Mouse (Mus musculus) heart, embryonic 14.5 days (tissue): ENCODE data around the gene Jaml. TPM values are rescaled to one million over a fixed set of nuclear protein-coding genes. Genes with fewer than 3 reads are reported as not detected.
A peak's percentile ranks its signal among the peaks of the same experiment; 100 is the strongest.

Source experiments
- ATAC-seq: fragments of 200-750 bp; cut with Nextera tagmentation; 2 replicates; pipeline ENCODE4 v1.8.0; 2017; ENCODE audit warnings: low read depth, moderate TSS enrichment; ENCODE audit not compliant: insufficient number of reproducible peaks, insufficient read depth, low FRiP score
- H3K27ac ChIP-seq, 2 experiments: fragments of 200-500 bp in 1 of 2; fragments of 300-500 bp in 1 of 2; sonication (generic) in 1 of 2; replicated peaks in 1 of 2; 2 replicates each; pipeline ENCODE4 v1.5.1; 2012 to 2014; ENCODE audit warnings: low read depth in 2 of 2, low read length in 2 of 2, control low read depth in 1 of 2, mild to moderate bottlenecking in 1 of 2, mixed read lengths in 1 of 2; ENCODE audit not compliant: control insufficient read depth in 1 of 2, insufficient read depth in 1 of 2
- H3K27me3 ChIP-seq: fragments of 300-500 bp; sonication (generic); 2 replicates; pipeline ENCODE4 v1.6.1; 2014; ENCODE audit warnings: mild to moderate bottlenecking, low read length, control low read depth; ENCODE audit not compliant: control insufficient read depth, insufficient read depth
- H3K36me3 ChIP-seq: fragments of 300-500 bp; sonication (generic); 2 replicates; pipeline ENCODE4 v1.6.1; 2014; ENCODE audit warnings: mild to moderate bottlenecking, control low read depth, low read length, mixed read lengths; ENCODE audit not compliant: control insufficient read depth, insufficient read depth
- H3K4me1 ChIP-seq, 2 experiments: fragments of 200-500 bp in 1 of 2; fragments of 300-500 bp in 1 of 2; sonication (generic) in 1 of 2; 2 replicates each; pipeline ENCODE4 v1.6.1; 2012 to 2014; ENCODE audit warnings: low read length in 2 of 2, control low read depth in 1 of 2, mixed read lengths in 1 of 2; ENCODE audit not compliant: control insufficient read depth in 2 of 2, insufficient read depth in 2 of 2
- H3K4me2 ChIP-seq: fragments of 300-500 bp; sonication (generic); 2 replicates; pipeline ENCODE4 v1.6.1; 2014; ENCODE audit warnings: mild to moderate bottlenecking, low read length
- H3K4me3 ChIP-seq, 2 experiments: fragments of 200-500 bp in 1 of 2; fragments of 300-500 bp in 1 of 2; sonication (generic) in 1 of 2; 2 replicates each; pipeline ENCODE4 v1.5.1; 2012 to 2014; ENCODE audit warnings: low read length in 2 of 2, mild to moderate bottlenecking in 2 of 2, control low read depth in 1 of 2, low read depth in 1 of 2, moderate library complexity in 1 of 2; ENCODE audit not compliant: control insufficient read depth in 1 of 2, insufficient read depth in 1 of 2
- H3K9ac ChIP-seq: fragments of 300-500 bp; sonication (generic); 2 replicates; pipeline ENCODE4 v1.6.1; 2014; ENCODE audit warnings: mild to moderate bottlenecking, low read length
- H3K9me3 ChIP-seq: fragments of 300-500 bp; sonication (generic); 2 replicates; pipeline ENCODE4 v1.6.1; 2016; ENCODE audit warnings: low read length, control low read depth; ENCODE audit not compliant: control insufficient read depth
- WGBS: fragments of 180-500 bp; shearing (Covaris S2); extraction: QIAGEN DNeasy Blood & Tissue Kit; methylation state at CpG from one replicate; pipeline ENCODE4 v1.1.7; 2014; 5-methylcytosine and 5-hydroxymethylcytosine counted together
- polyA plus RNA-seq: library from polyadenylated mRNA; unstranded; fragments of >200 nt; fragmentation: Nextera tagmentation; extraction: Ambion mirVana; gene quantifications from 2 replicates; pipeline ENCODE4 v1.2.1, GENCODE M21; 2014

Jaml gene
- polyA plus RNA-seq, 1 experiment from 2014 or later, result 0.18 TPM

DNA sequence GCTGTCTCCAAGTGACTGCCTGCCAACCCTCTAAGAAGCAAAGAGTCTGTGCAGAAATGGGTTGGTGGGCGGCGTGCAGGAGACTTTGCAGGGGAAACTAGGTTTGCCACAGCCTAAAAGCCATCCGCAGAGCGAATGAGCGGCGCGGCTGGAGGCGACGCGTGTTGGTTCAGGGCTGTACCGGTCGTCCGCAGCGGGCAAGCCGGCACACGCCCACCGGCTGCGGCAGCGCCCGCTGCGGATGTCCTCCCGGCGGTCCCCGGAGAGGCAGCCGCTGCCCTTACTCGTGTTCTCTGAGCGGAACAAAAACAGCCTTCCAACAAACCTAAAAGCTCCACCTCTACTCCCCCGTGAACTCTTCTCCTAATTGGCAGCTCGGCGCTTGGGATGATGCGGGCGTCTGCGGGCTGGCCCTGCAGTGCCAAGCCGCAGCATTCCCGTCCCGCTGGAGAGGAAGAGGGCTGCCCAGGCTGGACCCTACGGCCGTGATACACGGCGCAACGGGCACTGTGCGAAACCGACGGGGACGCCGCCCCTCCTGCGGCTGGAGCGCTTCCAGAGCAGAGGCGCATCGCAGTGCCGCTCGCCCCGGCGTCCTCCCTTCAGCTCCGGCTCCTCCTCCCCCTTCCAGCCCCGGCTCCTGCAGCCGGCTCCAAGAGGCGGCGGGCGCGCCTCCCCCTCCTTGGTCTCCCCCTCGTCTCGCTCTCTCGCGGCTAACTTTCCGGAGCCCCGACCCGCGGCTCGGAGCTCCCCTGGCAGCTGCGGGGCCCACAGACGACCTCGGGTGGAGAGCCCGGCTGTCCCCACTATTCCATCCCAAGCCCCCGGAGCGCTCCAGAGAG, 59.4 kb downstream of the Jaml start, which contains the start of gene Scn4b:
TSS of gene Scn4b (plus strand) at position 205 of the 842 bp plus-strand sequence.
- 0 out of 2 replicates have a peak, but pooled peaks have one; percentile 6 for ATAC-seq
- H3K4me2 ChIP-seq, result peak within 1 kb of the TSS; percentile 97
- H3K36me3 ChIP-seq, result no peaks in the 10 kb centered on the region
- no peaks in the 10 kb centered on the region for H3K9me3 ChIP-seq
- peaks cover 9 to 27% of the 10 kb centered on the region in 2 experiments for H3K4me1 ChIP-seq
- under 1% methylated on average over 74 of the region's 76 CpGs for WGBS
- no peak within 1 kb of the TSS for H3K27ac ChIP-seq
- H3K27me3 ChIP-seq, result peaks cover 75% of the 10 kb centered on the region
- H3K4me3 ChIP-seq, result peak within 1 kb of the TSS; percentile 54 to 56
- peak within 1 kb of the TSS; percentile 66 for H3K9ac ChIP-seq

DNA sequence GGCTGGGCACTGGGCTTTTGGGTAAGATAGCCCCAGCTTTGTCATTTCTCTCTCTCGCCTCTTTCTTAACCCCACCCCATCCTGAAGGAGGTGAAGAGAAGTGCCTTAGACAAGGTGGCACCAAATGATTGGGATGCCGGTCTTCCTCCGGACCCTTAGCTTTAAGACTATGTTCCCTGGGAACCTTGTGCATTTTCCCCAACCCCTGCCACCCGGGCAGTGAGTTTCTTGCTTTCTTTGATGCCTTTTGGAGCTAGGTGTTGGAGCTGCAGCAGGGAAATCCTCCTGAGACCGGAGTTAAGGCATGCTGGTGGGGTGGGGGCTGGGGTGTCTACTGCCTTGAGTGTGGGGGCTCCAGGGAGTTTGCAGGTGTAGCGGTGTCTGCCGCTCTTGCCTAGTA, 60.1 kb downstream of the Jaml start:
- peaks cover 9 to 27% of the 10 kb centered on the region in 2 experiments for H3K4me1 ChIP-seq
- WGBS, result 10% methylated on average over 7 of the region's 7 CpGs
- H3K4me3 ChIP-seq, result peak overlapping the region; percentile 54 to 56
- H3K9ac ChIP-seq, result peak overlapping the region; percentile 66
- H3K27me3 ChIP-seq, result peaks cover 79% of the 10 kb centered on the region
- no peak for ATAC-seq
- H3K36me3 ChIP-seq, result no peaks in the 10 kb centered on the region
- H3K27ac ChIP-seq, result no peak overlapping the region
- H3K4me2 ChIP-seq, result peak overlapping the region; percentile 97
- H3K9me3 ChIP-seq, result no peaks in the 10 kb centered on the region

DNA sequence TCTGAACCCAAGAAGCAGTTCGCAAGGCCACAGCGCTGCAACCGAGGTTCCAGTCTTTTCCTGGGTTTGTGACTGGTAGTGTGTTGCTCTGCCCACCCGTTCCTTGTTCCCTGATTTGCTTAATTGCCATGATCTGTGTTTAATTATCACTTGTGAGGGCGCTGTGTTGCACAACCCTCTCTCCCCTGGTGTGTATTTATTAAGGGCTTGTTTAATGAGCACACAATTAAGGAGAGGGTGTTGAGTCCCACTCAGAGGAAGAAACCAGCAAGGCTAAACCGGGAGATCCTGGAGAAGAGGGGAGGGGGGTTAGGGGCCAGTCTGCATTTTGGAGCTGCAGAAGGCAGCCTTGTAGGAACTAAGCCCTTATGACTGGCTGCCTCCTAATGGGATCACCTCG, 62.0 kb downstream of the Jaml start:
- Histone ChIP-seq H3K9ac (no peak overlapping the region), H3K36me3 (no peaks in the 10 kb centered on the region), H3K4me2 (no peak overlapping the region), H3K27me3 (peaks cover 80% of the 10 kb centered on the region), H3K9me3 (no peaks in the 10 kb centered on the region), H3K27ac (no peak overlapping the region), H3K4me1 (peaks cover 13 to 30% of the 10 kb centered on the region in 2 experiments), H3K4me3 (no peak overlapping the region)
- ATAC-seq, result no peak
- 73% methylated on average over 7 of the region's 7 CpGs for WGBS

DNA sequence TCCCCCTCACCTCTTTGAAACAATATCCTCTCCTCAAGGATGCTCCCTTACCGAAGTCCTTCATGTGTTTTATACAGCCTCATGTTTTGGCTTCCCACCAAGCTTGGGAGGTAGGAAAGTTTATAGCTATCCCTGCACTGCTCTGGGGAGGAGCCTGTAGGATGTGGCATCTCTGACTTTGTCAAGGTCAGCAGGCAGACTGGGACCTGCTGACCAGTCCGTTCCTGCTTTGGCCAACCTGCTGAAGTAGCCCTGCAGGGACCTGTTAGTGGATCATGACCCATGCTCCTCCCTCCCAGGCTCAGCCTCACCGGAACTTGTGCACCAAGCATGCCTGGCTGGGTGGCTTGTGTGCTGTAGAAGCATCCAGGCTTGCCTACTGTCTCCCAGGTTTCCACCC, 63.7 kb downstream of the Jaml start:
- no peak overlapping the region for H3K4me3 ChIP-seq

DNA sequence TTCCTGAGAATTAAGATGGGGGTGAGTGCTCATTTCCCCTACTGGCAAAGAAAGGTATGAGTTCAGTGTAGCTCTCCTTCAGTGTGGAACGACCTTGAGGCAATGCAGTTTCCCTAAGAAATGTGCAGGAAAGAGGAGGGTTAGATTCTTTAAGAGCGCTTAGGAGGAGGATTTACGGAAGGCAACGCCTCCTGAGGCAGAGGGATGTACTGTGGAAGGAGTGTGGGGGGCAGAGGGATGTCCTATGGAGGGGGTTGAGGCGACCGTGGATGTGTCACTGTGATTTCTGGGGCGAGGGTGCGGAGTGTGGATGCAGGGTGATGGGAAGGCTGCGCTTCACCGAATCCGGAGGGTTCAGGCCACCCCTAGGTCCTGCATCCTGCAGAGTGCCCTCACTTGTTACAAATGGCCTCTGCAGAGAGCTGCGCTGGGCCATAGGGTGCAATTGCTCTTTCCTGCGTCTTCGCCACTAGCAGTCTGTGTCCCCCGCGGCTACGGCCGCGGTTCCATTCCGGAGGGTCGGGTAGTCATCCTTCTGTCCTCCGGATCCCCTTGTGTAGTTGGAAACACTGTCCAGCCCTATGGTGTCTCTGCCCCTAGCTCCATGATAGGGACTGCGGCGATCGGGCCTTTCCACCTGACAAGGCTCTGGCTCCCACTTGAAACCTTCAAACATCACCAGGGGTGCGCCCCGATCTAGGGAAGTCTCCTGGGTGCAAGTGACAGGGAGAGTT, 66.7 kb downstream of the Jaml start:
- H3K27me3 ChIP-seq, result peaks cover 75% of the 10 kb centered on the region
- no peak overlapping the region for H3K9ac ChIP-seq
- no peaks in the 10 kb centered on the region for H3K36me3 ChIP-seq

More for the DNA sequence above, 63.7 kb downstream of the Jaml start:
- Histone ChIP-seq H3K27me3 (peaks cover 90% of the 10 kb centered on the region), H3K4me2 (no peak overlapping the region), H3K36me3 (no peaks in the 10 kb centered on the region), H3K9ac (no peak overlapping the region), H3K27ac (no peak overlapping the region), H3K4me1 (peaks cover 6 to 17% of the 10 kb centered on the region in 2 experiments; a peak in 3 of 4 replicates), H3K9me3 (no peaks in the 10 kb centered on the region)
- WGBS, result 45% methylated on average over 3 of the region's 3 CpGs
- ATAC-seq, result no peak

DNA sequence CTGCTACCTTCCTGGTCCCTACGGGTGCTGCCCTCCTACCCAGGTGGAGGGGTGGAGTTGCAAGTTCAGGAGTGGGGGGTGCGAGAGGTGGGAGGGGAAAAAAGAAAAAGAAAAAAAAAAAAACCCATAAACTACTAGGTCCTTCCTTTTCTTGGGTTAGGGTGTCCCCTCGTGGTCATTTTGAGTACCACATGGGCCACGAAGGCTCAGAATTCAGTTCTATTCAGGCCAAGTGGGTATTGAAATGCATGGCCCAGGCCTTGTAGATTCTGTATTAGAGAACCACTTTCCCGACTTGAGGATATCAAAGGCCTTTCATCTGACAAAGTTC, 67.2 kb downstream of the Jaml start:
- 2% methylated on average over 5 of the region's 5 CpGs for WGBS
- H3K4me3 ChIP-seq, result peak overlapping the region; percentile 37 to 39
- H3K27ac ChIP-seq, result no peak overlapping the region
- peak overlapping the region; percentile 67 for H3K4me2 ChIP-seq
- ATAC-seq, result no peak
- peaks cover 6 to 7% of the 10 kb centered on the region in 2 experiments; a peak in 2 of 4 replicates for H3K4me1 ChIP-seq
- no peak overlapping the region for H3K9ac ChIP-seq
- H3K9me3 ChIP-seq, result no peaks in the 10 kb centered on the region
- H3K27me3 ChIP-seq, result peaks cover 73% of the 10 kb centered on the region
- H3K36me3 ChIP-seq, result no peaks in the 10 kb centered on the region

More for the DNA sequence above, 66.7 kb downstream of the Jaml start:
- Histone ChIP-seq H3K9me3 (no peaks in the 10 kb centered on the region), H3K4me2 (peak overlapping the region; percentile 67), H3K4me1 (peaks cover 6 to 7% of the 10 kb centered on the region in 2 experiments; a peak in 2 of 4 replicates), H3K4me3 (peak overlapping the region; percentile 37 to 39), H3K27ac (no peak overlapping the region)
- 5% methylated on average over 27 of the region's 27 CpGs for WGBS
- ATAC-seq, result no peak

DNA sequence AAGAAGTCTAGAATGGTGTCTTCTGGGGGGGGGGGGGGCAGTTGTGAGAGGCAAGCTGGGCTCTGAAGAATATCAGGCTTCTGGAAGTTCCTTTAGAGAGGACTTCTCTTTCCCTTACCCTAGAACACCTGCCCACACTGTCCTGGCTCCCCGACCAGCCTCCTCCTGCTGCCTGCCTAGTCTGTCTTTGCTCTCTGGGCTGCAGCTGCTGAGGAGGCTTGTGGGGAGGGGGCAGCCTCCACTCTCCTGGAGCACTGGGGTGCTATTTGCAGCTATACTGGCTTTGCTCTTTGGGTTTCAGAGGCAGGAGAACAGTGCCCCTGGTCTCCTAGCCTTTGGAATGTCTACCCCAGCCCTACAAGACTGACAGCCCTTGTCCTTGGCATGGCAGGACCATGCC, 72.0 kb downstream of the Jaml start:
- Histone ChIP-seq H3K36me3 (no peaks in the 10 kb centered on the region), H3K9me3 (no peaks in the 10 kb centered on the region), H3K4me3 (no peak overlapping the region), H3K4me2 (no peak overlapping the region), H3K4me1 (peaks cover 2% of the 10 kb centered on the region in 2 experiments; a peak in 2 of 4 replicates), H3K27me3 (peaks cover 33% of the 10 kb centered on the region), H3K9ac (no peak overlapping the region), H3K27ac (no peak overlapping the region)
- 63% methylated on average over 1 of the region's 1 CpGs for WGBS
- ATAC-seq, result no peak
